Mouse (Mus musculus) c-Kit-positive CD71-negative TER-119-negative erythroid progenitor cells, embryonic 14.5 days (primary cell): ENCODE data around the gene Brd3.
"Not testable (repeated sequence)": the region's sequence is repeated elsewhere in the genome, so short reads cannot be mapped to it uniquely, and the experiment has no call there.

Experiments
- DNase-seq: peaks from one replicate; pipeline ENCODE4 v3.0.0-alpha.2; 2013; ENCODE audit warnings: low read depth

Gene Brd3

DNA sequence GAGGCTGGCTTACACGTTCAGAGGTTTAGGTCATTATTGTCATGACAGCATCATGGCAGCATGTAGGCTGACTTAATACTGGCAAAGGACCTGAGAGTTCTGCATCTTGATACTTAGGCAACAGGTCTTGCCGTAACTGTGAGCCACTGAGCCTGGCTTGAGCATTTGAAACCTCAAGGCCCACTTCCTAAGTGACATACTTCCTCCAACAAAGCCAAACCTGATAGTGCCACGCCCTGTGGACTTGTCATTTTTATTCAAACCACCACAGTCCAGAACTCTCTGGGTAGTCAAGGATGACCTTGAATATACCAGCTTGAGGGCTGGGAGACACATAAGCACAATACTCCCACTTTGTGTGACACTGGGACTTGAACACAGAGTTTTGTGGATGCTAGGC is 5.4 kb upstream of the Brd3 start:
- no peak for DNase-seq

- no peak for DNase-seq
Observed at GRCm38 (mm10) chr2:27510706-27511105, 3.2 kb upstream of the Brd3 start.

DNA sequence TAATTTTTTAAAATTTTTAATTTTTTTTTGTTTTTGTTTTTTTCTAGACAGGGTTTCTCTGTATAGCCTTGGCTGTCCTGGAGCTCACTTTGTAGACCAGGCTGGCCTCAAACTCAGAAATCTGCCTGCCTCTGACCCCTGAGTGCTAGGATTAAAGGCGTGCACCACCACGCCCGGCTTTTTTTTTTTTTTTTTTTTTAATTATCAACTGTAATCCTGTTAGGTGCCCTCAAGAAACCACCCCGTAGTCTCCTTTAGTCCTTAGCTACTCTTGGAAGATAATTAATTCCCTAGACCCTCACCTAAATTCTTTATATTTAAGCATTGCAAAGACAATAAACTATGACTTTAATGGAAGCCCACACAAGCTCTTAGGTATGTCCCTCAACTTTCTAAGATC is 804 bp downstream of the Brd3 start:
- DNase-seq: not testable (repeated sequence)

DNA sequence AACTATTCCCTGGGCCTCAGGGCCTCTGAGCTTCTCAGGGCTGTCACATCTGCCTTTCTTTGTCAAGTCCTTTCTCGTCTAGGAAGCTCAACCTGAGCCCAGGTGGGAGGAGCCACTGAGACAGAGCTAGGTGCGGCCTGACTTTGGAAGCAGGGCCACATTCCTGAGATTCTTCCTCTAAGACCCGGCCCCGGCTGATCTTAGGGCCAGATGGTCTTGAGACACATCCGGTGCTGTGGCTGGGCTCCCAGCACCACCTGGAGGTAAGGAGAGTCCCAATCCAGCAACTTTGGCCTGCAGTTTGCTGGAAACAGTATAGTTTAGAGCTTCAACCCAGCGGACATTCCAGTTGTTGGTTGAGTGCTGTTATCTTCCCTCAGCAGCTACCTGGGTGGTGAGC is 1.9 kb downstream of the Brd3 start:
- no peak for DNase-seq

- no peak for DNase-seq
Observed at GRCm38 (mm10) chr2:27504113-27504885, 3.2 kb downstream of the Brd3 start.

DNA sequence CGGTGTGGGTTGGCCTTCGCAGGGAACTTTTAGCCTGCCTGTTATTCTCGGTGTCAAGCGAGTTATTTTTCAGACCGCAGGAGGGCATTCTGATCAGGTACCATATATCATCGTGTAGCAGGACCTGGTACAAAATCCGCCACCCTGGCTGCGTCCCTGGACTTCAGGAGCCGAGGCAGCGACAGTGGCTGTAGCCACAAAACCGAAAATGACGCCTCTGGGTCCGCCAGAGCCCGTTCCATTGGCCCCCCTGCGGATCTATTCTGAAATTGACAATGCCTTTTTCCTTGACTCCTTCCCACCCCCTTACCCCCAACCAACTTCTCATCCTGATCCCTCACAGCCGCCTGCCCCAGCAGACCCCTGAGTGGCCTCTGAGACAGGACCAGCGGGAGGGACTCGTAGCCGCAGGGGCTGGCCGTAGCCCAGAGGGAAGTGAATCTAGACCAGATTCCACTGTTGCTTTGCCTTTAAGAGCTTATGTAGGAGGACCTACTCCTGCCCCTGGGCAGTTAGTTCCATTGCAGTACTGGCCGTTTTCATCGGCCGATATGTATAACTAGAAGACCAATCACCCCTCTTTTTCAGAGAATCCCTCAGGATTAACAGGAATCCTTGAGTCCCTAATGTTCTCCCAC is 11.0 kb downstream of the Brd3 start:
- no peak for DNase-seq

DNA sequence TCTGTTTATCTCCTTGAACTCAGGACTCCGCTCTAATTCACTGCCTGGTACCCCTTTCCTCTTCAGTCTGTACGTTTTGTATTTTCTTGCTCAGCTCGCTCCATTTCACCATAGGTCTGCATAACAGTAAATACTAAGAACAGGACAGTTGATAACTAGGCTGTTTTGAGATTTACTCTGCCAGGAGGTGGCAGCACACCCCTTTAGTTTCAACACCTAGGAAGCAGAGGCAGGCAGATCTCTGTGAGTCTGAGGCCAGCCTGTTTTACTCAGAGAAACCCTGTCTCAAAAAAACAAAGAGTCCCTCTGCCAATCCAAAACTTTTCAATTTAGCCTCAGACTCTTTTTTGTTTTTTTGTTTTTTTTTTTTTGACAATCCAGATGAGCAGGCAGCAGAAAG is 13.5 kb downstream of the Brd3 start:
- DNase-seq: no peak

DNA sequence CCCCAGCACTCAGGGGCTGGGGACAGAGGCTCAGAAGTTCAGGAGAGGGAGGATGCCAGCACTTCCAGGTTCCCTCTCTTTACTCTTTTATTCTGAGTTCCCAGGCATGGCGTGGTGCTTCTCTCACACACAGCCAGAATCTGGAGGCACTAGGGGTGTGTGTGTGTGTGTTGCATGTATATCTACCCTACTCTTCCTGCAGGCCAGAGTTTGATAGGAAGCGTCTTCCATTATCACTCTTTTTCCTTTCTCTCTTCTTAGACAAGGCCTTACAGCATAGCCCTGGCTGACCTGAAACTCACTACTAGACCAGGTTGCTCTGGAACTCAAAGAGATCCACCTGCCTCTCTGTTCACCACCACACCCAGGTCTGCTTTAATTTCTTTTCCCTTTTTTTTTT is 16.5 kb downstream of the Brd3 start:
- no peak for DNase-seq

DNA sequence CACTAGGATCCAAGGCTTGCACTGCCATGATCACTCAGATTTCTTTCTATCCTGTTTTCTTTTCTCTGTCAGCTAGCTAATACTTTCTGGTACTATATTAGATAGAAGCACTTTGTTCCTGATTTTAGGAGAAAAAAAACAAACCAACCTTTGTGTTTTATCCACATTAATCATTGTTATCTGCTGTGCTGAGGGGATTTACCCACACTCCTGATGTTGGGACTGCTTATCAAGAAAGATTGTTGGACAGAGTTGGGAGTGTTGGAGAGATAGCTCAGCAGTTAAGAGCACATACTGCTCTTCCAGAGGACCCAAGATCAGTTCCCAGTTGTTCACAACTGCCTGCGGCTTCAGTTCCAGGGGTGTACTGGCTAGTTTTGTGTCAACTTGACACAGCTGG is 19.1 kb downstream of the Brd3 start:
- no peak for DNase-seq

DNA sequence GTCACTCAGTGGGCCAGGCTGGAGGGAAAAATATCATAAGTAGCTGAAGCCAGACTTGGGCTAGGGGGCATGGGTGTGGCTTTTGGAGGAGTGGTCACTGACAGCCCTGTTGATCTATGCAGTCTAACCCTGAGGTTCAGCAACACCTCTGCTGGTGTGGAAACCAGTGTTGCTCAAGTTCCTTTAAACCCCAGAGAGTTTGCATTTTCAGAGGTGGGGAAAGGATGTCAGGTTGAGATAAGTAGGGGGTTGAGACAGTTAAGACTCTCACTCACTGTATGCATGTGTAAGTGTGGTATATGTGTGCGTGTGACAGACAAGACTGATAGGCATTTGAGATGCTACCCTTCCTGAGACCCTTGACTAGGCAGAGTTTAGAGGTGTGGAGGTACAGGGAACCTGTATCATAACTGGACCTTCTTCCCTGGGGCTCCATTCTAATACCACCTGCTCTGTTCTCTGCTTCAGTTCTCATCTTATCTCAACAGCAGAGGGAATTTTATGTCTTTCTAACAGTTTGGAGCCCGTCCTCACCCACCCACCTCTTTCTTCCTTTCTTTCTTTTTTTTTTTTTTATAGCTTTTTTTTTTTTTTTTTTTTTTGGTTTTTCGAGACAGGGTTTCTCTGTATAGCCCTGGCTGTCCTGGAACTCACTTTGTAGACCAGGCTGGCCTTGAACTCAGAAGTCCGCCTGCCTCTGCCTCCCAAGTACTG is 20.0 kb downstream of the Brd3 start:
- DNase-seq: peak; percentile 48

DNA sequence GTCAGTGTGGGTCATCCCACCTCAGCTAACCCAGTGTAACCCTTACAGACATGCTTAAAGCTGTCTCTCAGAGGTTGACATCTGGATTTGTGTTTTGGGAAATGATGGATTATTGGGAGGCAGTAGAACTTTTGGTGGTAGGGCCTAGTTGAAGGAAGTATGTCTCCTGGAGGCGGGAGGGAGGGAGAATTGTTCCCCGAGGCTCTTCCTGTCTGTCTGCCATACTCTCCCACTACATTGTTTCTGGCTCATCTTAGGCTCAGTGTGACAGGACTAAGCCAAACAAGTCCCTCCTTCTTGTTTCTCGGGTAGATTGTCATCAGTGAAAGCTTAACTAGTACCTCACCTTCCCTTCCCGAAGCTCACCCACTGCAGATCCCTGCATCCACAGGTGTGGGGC is 20.7 kb downstream of the Brd3 start:
- DNase-seq: no peak

DNA sequence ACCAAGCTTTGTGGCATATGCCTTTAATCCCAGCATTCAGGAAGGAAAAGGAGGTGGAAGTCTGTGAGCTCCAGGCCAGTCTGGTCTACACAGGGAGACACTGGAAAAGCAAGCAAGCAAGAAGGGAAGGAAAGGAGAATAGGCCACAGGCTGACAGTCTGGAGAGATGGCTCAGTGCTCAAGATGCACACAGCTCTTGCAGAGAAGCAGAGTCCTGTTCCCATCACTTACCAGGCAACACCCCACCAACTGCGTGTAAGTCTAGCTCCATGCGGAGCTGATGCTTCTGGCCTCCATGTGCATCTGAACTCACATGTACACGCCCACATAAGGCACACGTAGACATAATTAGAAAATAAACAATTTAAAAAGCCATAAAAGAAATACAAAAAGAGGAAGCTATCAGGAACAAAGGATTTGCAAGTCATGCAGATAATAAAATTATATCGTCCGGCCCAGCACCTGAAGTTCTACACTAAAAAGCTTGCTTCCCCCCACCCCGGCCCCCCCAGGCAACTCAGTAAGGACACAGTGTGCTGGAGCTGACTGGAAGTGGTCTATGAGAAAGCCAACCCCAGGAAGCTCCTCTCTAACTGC is 25.1 kb downstream of the Brd3 start:
- no peak for DNase-seq

DNA sequence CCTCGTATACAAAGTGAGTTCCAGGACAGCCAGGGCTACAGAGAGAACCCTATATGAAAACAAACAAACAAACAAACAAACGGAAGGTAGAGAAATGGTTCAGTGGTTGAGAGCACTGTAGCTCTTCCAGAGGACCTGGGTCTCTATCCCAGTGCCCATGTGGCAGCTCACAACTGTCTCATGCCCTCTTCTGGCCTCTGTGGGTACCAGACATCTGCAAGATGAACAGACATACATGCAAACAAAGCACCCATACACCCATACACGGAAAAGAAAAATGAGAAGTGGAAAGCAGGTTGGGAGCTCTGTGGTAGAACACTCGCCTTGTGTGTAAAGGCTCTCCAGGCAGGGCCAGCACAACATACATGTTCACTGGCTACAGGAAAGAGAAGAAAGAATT is 27.1 kb downstream of the Brd3 start:
- no peak for DNase-seq

- no peak for DNase-seq
Observed at GRCm38 (mm10) chr2:27479821-27480220, 27.6 kb downstream of the Brd3 start.

- DNase-seq: no peak
Observed at GRCm38 (mm10) chr2:27476303-27477192, 30.9 kb downstream of the Brd3 start.

DNA sequence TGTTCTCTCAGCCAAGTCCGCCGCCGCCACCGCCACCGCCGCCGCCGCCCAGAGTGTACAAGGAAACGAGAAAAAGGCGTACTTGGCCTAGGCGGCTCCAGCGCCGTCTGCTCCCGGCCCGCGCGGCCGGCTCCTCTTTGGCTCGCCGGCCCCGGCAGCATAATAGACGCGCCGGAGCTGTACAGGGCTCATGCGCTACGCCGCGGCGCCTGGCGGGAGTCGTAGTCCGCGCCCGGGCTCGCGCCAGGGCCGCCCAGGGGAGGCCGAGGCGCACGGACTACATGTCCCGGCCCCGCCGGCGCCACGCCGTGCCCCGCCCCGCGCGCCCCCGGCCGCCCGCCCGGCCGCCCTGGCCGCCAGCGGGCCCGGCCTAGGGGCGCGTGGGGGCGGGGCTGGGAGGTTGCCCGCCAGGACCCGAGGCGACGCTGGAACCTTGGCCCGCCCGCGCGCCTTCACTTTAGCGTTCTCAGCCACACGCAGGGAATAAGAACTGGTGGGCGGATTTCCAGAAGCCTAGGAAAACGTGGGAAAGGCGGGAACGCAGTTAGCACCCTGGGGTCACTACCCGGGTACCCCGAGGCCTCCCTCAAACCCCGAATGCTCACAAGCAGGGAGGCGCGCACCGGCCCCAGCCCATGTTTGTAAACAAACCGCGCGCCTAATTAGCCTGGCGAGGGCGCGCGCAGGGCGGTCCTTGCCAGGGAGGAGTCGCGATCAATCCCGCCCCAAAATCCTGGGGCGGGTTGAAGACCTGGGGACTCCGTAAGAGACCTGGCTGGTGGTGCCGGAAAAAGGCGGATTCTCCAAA is 31.8 kb downstream of the Brd3 start:
- peak; percentile 79 for DNase-seq

DNA sequence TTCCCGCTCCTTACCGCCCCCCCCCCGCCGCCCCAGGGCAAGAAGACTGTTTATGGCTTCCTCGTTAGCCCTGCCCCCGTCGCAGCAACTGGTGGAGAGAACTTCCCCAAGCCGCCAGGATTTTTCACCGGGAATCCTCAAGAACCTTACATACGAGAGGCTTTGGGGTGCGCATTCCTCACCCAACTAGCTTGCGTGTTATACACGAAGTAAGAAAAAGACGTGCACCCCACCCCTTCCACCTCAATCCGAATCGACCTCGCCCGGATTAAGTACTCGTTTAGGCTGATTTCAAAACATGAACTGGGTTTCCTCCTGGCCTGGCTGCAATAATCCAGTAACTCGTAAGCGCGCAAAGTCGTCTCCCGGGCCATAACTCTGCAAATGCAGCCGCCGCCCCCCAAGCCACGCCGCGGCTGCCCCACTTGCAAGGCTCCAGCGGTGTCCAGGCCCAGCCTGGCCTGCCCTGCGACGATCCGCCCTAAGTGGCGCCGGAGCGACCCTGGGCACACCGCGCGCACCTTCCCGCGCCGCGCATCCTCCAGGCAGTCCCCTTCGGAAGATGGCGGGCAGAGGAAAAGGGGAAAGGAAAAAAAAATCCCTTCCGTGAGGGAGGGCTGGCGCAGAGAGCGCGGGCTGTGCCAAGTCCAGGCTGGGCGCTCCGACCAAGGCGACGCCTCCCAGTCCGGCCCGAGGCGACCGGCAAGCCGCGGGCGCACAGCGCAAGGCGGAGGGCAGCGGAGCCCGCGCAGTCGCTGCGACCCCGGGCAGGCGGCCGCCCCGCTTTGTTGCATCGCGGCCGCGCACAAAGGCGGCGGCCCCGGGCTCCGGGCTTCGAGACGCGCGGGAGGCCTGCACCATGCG is 32.6 kb downstream of the Brd3 start:
- no peak for DNase-seq

DNA sequence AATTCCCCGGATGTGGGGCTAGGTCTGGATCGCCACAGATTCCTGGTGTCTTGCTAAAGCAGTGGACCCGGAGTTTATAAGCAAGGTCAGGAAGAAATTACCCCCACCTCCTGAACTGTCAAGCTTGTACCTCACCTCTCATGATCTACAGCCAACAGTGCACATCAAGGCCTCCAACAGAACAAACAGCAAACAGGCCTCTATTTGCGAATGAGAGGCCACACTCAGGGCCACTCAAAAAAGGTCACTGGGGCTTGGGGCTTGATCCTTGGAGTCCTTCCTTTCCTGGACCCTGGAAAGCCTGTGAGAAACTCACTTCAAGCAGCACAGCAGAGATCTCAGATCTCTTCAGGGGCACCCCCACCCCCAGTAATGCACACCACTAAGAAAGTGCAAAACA is 33.6 kb downstream of the Brd3 start:
- DNase-seq: no peak

GRCm38 (mm10) chr2:27473061-27473765 is 34.2 kb downstream of the Brd3 start:
- DNase-seq: no peak
